8 mouse cellular contexts compared by ENCODE assay signal in genomic region chr5:32322146-32322811, GRCm38 (mm10).
DNase-seq lines count a peak whose midpoint lies in the region; ATAC-seq lines count a peak whose summit lies in the region.

No protein-coding gene starts in this region.

- no peak overlapping the region for H3K27ac ChIP-seq in intestine, embryonic 15.5 days
- H3K27ac ChIP-seq in limb, embryonic 12.5 days = no peak overlapping the region
- H3K27ac ChIP-seq in neural tube, embryonic 14.5 days (ENCODE audit: low read depth, low read length) = no peak overlapping the region

- WGBS in intestine, embryonic 15.5 days = 36% methylated on average over 7 of the region's 7 CpGs
- WGBS in limb, embryonic 12.5 days = 42% methylated on average over 7 of the region's 7 CpGs
- 56% methylated on average over 7 of the region's 7 CpGs for WGBS in neural tube, embryonic 14.5 days

- H3K36me3 ChIP-seq in intestine, embryonic 15.5 days = no peaks in the 10 kb centered on the region
- no peaks in the 10 kb centered on the region for H3K36me3 ChIP-seq in limb, embryonic 12.5 days
- H3K36me3 ChIP-seq in neural tube, embryonic 14.5 days (ENCODE audit: control insufficient read depth, insufficient read depth, low read length) = no peaks in the 10 kb centered on the region

- no peaks in the 10 kb centered on the region for H3K27me3 ChIP-seq in intestine, embryonic 15.5 days (replicated peaks)
- no peaks in the 10 kb centered on the region for H3K27me3 ChIP-seq in limb, embryonic 12.5 days
- no peaks in the 10 kb centered on the region for H3K27me3 ChIP-seq in neural tube, embryonic 14.5 days (ENCODE audit: control insufficient read depth, insufficient read depth, low read length)

- no peak overlapping the region for H3K4me3 ChIP-seq in intestine, embryonic 15.5 days (replicated peaks)
- no peak overlapping the region for H3K4me3 ChIP-seq in limb, embryonic 12.5 days (replicated peaks)
- H3K4me3 ChIP-seq in neural tube, embryonic 14.5 days (ENCODE audit: low read depth, low read length) = no peak overlapping the region

- H3K4me2 ChIP-seq in intestine, embryonic 15.5 days (replicated peaks) = no peak overlapping the region
- H3K4me2 ChIP-seq in limb, embryonic 12.5 days = peak overlapping the region; percentile 16; the same call in 1 of the 2 replicates
- H3K4me2 ChIP-seq in neural tube, embryonic 14.5 days (ENCODE audit: low read depth, low read length) = no peak overlapping the region

- DNase-seq in urinary bladder, postnatal 36 days (ENCODE audit: low spot score in 2 of 2) = peak; percentile 45 to 62
- DNase-seq in urinary bladder, adult 2 months (ENCODE audit: low spot score) = no peak
- DNase-seq in frontal cortex, adult 2 months (ENCODE audit: extremely low spot score in 1 of 2, low spot score in 1 of 2) = peak; percentile 39 to 85

- H3K9me3 ChIP-seq in intestine, embryonic 15.5 days = no peaks in the 10 kb centered on the region
- H3K9me3 ChIP-seq in limb, embryonic 12.5 days = no peaks in the 10 kb centered on the region
- no peaks in the 10 kb centered on the region for H3K9me3 ChIP-seq in neural tube, embryonic 14.5 days (ENCODE audit: control insufficient read depth, low read length)

- ATAC-seq in cerebellum, adult (ENCODE audit: insufficient number of reproducible peaks, low FRiP score, low TSS enrichment) = peak; percentile 79
- peak; percentile 47 for ATAC-seq in intestine, embryonic 15.5 days
- ATAC-seq in limb, embryonic 12.5 days (ENCODE audit: insufficient number of reproducible peaks, insufficient read depth, low FRiP score, low TSS enrichment, low read depth) = no peak
- peak; percentile 49; the same call in 1 of the 2 replicates for ATAC-seq in neural tube, embryonic 14.5 days (ENCODE audit: low read depth)
- ATAC-seq in erythroblast, adult 5-6 weeks (replicated peaks; ENCODE audit: low FRiP score, poor library complexity, severe bottlenecking) = no peak

- H3K4me1 ChIP-seq in intestine, embryonic 15.5 days (replicated peaks) = 0 out of 2 replicates have a peak, but pooled peaks cover 3% of the 10 kb centered on the region
- H3K4me1 ChIP-seq in limb, embryonic 12.5 days (replicated peaks) = peaks cover 7% of the 10 kb centered on the region; the same call in 1 of the 2 replicates
- H3K4me1 ChIP-seq in neural tube, embryonic 14.5 days (ENCODE audit: control insufficient read depth, insufficient read depth, low read length) = no peaks in the 10 kb centered on the region

- no peak overlapping the region for H3K9ac ChIP-seq in intestine, embryonic 15.5 days
- H3K9ac ChIP-seq in limb, embryonic 12.5 days (replicated peaks) = no peak overlapping the region
- no peak overlapping the region for H3K9ac ChIP-seq in neural tube, embryonic 14.5 days (replicated peaks; ENCODE audit: low read depth, low read length)

Comparison
In these comparisons a context has a peak if more than half of its experiments do, and no peak if none do; other contexts are left out.
1. ATAC-seq: peak in cerebellum, adult (single experiment), intestine, embryonic 15.5 days (single experiment) and neural tube, embryonic 14.5 days (single experiment); none in limb, embryonic 12.5 days (single experiment) and erythroblast, adult 5-6 weeks (single experiment).